Mouse (Mus musculus): ENCODE measurements around the gene Ogfod1.

Gene Ogfod1

GRCm38 (mm10) chr8:94036944-94037524 is at the start of gene Ogfod1, which contains the start of gene Nudt21:
Gene Ogfod1, plus strand, starts transcription at chr8:94037198.
Gene Nudt21, minus strand, starts transcription at chr8:94037031.
- DNase-seq = peak; percentile 93 to 97

- DNase-seq = no peak
Measured at GRCm38 (mm10) chr8:93989739-93990138, 47.3 kb upstream of the Ogfod1 start.

GRCm38 (mm10) chr8:93998961-93999360 is 38.0 kb upstream of the Ogfod1 start:
- no peak for DNase-seq

- no peak for DNase-seq
Measured at GRCm38 (mm10) chr8:94004139-94004538, 32.9 kb upstream of the Ogfod1 start.

- no peak for DNase-seq
Measured at GRCm38 (mm10) chr8:94009243-94009845, 27.7 kb upstream of the Ogfod1 start.

GRCm38 (mm10) chr8:94010101-94010705 is 26.8 kb upstream of the Ogfod1 start:
- no peak for DNase-seq

- peak; percentile 37 to 38 for DNase-seq
Measured at GRCm38 (mm10) chr8:94011076-94012012, 25.7 kb upstream of the Ogfod1 start.

- DNase-seq = peak; percentile 55 to 84
Measured at GRCm38 (mm10) chr8:94012013-94012951, 24.7 kb upstream of the Ogfod1 start, which contains the start of gene Amfr. Gene Amfr, minus strand, starts transcription at chr8:94012842.

GRCm38 (mm10) chr8:94013026-94013612 is 23.9 kb upstream of the Ogfod1 start:
- peak in 1 of 2 experiments; percentile 21 for DNase-seq

- no peak for DNase-seq
Measured at GRCm38 (mm10) chr8:94023916-94024315, 13.1 kb upstream of the Ogfod1 start.

GRCm38 (mm10) chr8:94029701-94030100 is 7.3 kb upstream of the Ogfod1 start:
- no peak for DNase-seq

- no peak for DNase-seq
Measured at GRCm38 (mm10) chr8:94033601-94034000, 3.4 kb upstream of the Ogfod1 start.

GRCm38 (mm10) chr8:94035200-94035599 is 1.8 kb upstream of the Ogfod1 start:
- DNase-seq = no peak

GRCm38 (mm10) chr8:94036541-94036940 is 457 bp upstream of the Ogfod1 start:
- DNase-seq = peak; percentile 56 to 72

- DNase-seq = peak in 1 of 2 experiments; percentile 21
Measured at GRCm38 (mm10) chr8:94037806-94038205, 808 bp downstream of the Ogfod1 start.

- DNase-seq = no peak
Measured at GRCm38 (mm10) chr8:94047845-94048244, 10.8 kb downstream of the Ogfod1 start.

GRCm38 (mm10) chr8:94052696-94053095 is 15.7 kb downstream of the Ogfod1 start:
- DNase-seq = no peak

- peak; percentile 40 to 81 for DNase-seq
Measured at GRCm38 (mm10) chr8:94057157-94057854, 20.3 kb downstream of the Ogfod1 start.

GRCm38 (mm10) chr8:94066121-94066863 is 29.3 kb downstream of the Ogfod1 start:
- no peak for DNase-seq

GRCm38 (mm10) chr8:94068793-94069192 is 31.8 kb downstream of the Ogfod1 start:
- peak; percentile 5 to 14 for DNase-seq
